Mouse (Mus musculus) CH12.LX (cell line): ENCODE data around the gene Plaur. TPM values are rescaled to one million over a fixed set of nuclear protein-coding genes. Genes with fewer than 3 reads are reported as not detected.

ENCODE experiments used
- DNase-seq: peaks from one replicate; pipeline ENCODE4 v3.0.0-alpha.2; 2013; ENCODE audit errors: extremely low read depth
- H3K27ac ChIP-seq: 2 replicates; pipeline ENCODE4 v1.5.1; 2012; ENCODE audit warnings: low read depth, mild to moderate bottlenecking, control low read depth, moderate library complexity; ENCODE audit not compliant: insufficient read depth
- H3K27me3 ChIP-seq: replicated peaks from 2 replicates; pipeline ENCODE3; 2012; ENCODE audit warnings: inconsistent platforms
- H3K36me3 ChIP-seq, 2 experiments: replicated peaks in 1 of 2; 2 replicates each; pipeline versions ENCODE3 to v1.6.1; 2012; ENCODE audit warnings: inconsistent platforms in 1 of 2, low read length in 1 of 2, mild to moderate bottlenecking in 1 of 2, mixed read lengths in 1 of 2, moderate library complexity in 1 of 2; ENCODE audit not compliant: control insufficient read depth in 1 of 2, insufficient read depth in 1 of 2
- H3K4me1 ChIP-seq, 2 experiments: 2 replicates each; pipeline ENCODE4 v1.6.1; 2012; ENCODE audit warnings: inconsistent platforms in 1 of 2, moderate library complexity in 1 of 2; ENCODE audit not compliant: insufficient read depth in 2 of 2, control insufficient read depth in 1 of 2
- H3K4me2 ChIP-seq: 2 replicates; pipeline ENCODE4 v1.6.1; 2012; ENCODE audit warnings: low read depth, mild to moderate bottlenecking, control low read depth; ENCODE audit not compliant: poor library complexity, insufficient read depth, severe bottlenecking
- H3K4me3 ChIP-seq, 3 experiments: fragments of 150-350 bp in 1 of 3; sonication (generic) in 1 of 3; replicated peaks in 1 of 3; 2 replicates each; pipeline versions ENCODE3 to v1.5.1; 2011 to 2012; ENCODE audit warnings: low read depth in 2 of 3, low read length in 2 of 3, mild to moderate bottlenecking in 2 of 3, moderate library complexity in 2 of 3, control low read depth in 1 of 3, improper control_type of control experiment in 1 of 3, inconsistent platforms in 1 of 3, mixed read lengths in 1 of 3; ENCODE audit not compliant: poor library complexity in 1 of 3
- H3K79me2 ChIP-seq: replicated peaks from 2 replicates; pipeline ENCODE4 v1.6.1; 2012; ENCODE audit warnings: mild to moderate bottlenecking, moderate library complexity; ENCODE audit not compliant: control insufficient read depth, poor library complexity, insufficient read depth, severe bottlenecking; ENCODE audit errors: extremely low read depth
- H3K9ac ChIP-seq: 2 replicates; pipeline ENCODE4 v1.6.1; 2012; ENCODE audit warnings: low read depth, mild to moderate bottlenecking, control low read depth, moderate library complexity; ENCODE audit not compliant: insufficient read depth
- H3K9me3 ChIP-seq: replicated peaks from 2 replicates; pipeline ENCODE3; 2012; ENCODE audit warnings: low read length, inconsistent platforms, mixed read lengths
- CHD2 ChIP-seq: IDR thresholded peaks from 2 replicates; pipeline ENCODE4 v1.6.1; 2011; ENCODE audit warnings: low read length, improper control_type of control experiment
- CTCF ChIP-seq, 2 experiments: IDR thresholded peaks in 1 of 2; conservative IDR thresholded peaks in 1 of 2; 2 replicates each; pipeline ENCODE4 v1.5.1; 2011 to 2012; ENCODE audit warnings: low read depth in 2 of 2, low read length in 2 of 2, improper control_type of control experiment in 1 of 2, inconsistent platforms in 1 of 2, mild to moderate bottlenecking in 1 of 2, moderate library complexity in 1 of 2
- E2F4 ChIP-seq: IDR thresholded peaks from 2 replicates; pipeline ENCODE4 v1.6.1; 2011; ENCODE audit warnings: low read depth, low read length, improper control_type of control experiment; ENCODE audit not compliant: insufficient replicate concordance
- ELF1 ChIP-seq: IDR thresholded peaks from 2 replicates; pipeline ENCODE4 v1.6.1; 2014; ENCODE audit warnings: low read depth, mild to moderate bottlenecking, inconsistent platforms, low read length, improper control_type of control experiment
- GABPA ChIP-seq: IDR thresholded peaks from 2 replicates; pipeline ENCODE4 v1.6.1; 2012; ENCODE audit warnings: low read depth, low read length, improper control_type of control experiment, inconsistent platforms; ENCODE audit not compliant: insufficient replicate concordance
- IRF4 ChIP-seq: IDR thresholded peaks from 2 replicates; pipeline ENCODE4 v1.6.1; 2014; ENCODE audit warnings: low read depth, mild to moderate bottlenecking, inconsistent platforms, low read length, improper control_type of control experiment
- JUND ChIP-seq: conservative IDR thresholded peaks from 2 replicates; pipeline ENCODE4 v1.6.1; 2011; ENCODE audit warnings: low read depth, low read length, improper control_type of control experiment
- KAT2A ChIP-seq: IDR thresholded peaks from 2 replicates; pipeline ENCODE4 v1.6.1; 2012; ENCODE audit warnings: low read length, improper control_type of control experiment, inconsistent platforms; ENCODE audit not compliant: insufficient replicate concordance
- MAZ ChIP-seq: IDR thresholded peaks from 2 replicates; pipeline ENCODE4 v1.6.1; 2012; ENCODE audit warnings: low read depth, mild to moderate bottlenecking, inconsistent platforms, low read length, improper control_type of control experiment, moderate library complexity
- NELFE ChIP-seq: IDR thresholded peaks from 2 replicates; pipeline ENCODE4 v1.6.1; 2011; ENCODE audit warnings: low read depth, low read length, improper control_type of control experiment
- NRF1 ChIP-seq: IDR thresholded peaks from 2 replicates; pipeline ENCODE4 v1.6.1; 2014; ENCODE audit warnings: low read depth, mild to moderate bottlenecking, inconsistent platforms, low read length, improper control_type of control experiment, moderate library complexity
- POLR2AphosphoS2 ChIP-seq: IDR thresholded peaks from 2 replicates; pipeline ENCODE4 v1.6.1; 2011; ENCODE audit warnings: low read depth, low read length, improper control_type of control experiment
- TCF12 ChIP-seq: IDR thresholded peaks from 2 replicates; pipeline ENCODE4 v1.6.1; 2014; ENCODE audit warnings: low read depth, mild to moderate bottlenecking, inconsistent platforms, low read length, improper control_type of control experiment
- UBTF ChIP-seq: IDR thresholded peaks from 2 replicates; pipeline ENCODE4 v1.6.1; 2012; ENCODE audit warnings: low read depth, mild to moderate bottlenecking, inconsistent platforms, low read length, improper control_type of control experiment, moderate library complexity
- USF1 ChIP-seq: IDR thresholded peaks from 2 replicates; pipeline ENCODE4 v1.6.1; 2014; ENCODE audit warnings: low read depth, mild to moderate bottlenecking, inconsistent platforms, low read length, improper control_type of control experiment
- ZC3H11A ChIP-seq: IDR thresholded peaks from 2 replicates; pipeline ENCODE4 v1.6.1; 2012; ENCODE audit warnings: low read depth, mild to moderate bottlenecking, inconsistent platforms, low read length, improper control_type of control experiment
- dilution Hi-C: fragments of 300-500 bp; cut with MboI; formaldehyde crosslinking; loops from 2 replicates; pipeline ENCODE4 v1.14.3; 2020; ENCODE audit warnings: low sequenced_read_pairs; ENCODE audit not compliant: extremely low pct_unique_long_range_greater_than_20kb, extremely low pct_ligation_motif_present
- in situ Hi-C: fragments of 300-500 bp; cut with MboI; formaldehyde crosslinking; loops from 3 replicates; pipeline ENCODE4 v1.14.3; 2019; ENCODE audit warnings: low sequenced_read_pairs, low pct_ligation_motif_present, low pct_unique_long_range_greater_than_20kb, mixed read lengths
- polyA plus RNA-seq: library from polyadenylated mRNA; unstranded; fragments of >175 nt; gene quantifications from 2 replicates; pipeline ENCODE4 v1.2.1, GENCODE M21; 2012; ENCODE audit warnings: low read depth; ENCODE audit not compliant: insufficient read length
- total RNA-seq, 2 experiments: library from RNA; depleted of rRNA; stranded (reverse); fragments of 300-350 nt in 1 of 2; fragments of >200 nt in 1 of 2; gene quantifications; 2 replicates each; pipeline ENCODE4 v1.2.3; 2012 to 2014

Plaur gene
- total and polyA plus RNA-seq, 3 experiments, result 0.13 to 0.72 (median 0.26) TPM

DNA sequence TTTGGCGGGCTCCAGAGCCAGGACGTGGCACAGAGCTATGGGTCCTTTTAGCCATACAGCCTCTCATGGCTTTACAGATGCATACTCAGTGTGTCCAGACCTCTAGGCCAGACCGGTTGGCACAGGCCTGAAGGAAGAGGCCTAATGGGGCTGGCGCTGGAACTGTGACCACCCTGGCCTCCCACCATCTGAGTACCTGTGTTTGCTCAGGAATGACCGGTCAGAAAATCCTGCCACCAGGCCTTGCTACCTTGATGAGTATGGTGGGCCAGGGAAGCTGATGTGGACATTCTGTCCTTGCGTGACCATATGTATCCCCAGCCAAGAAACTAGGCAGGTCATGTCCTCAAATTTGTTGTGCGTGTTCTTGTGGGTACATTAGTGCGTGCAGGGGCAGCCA is 35.1 kb upstream of the Plaur start:
- H3K27me3 ChIP-seq, result no peaks in the 10 kb centered on the region
- dilution Hi-C loops, result no loop called here

DNA sequence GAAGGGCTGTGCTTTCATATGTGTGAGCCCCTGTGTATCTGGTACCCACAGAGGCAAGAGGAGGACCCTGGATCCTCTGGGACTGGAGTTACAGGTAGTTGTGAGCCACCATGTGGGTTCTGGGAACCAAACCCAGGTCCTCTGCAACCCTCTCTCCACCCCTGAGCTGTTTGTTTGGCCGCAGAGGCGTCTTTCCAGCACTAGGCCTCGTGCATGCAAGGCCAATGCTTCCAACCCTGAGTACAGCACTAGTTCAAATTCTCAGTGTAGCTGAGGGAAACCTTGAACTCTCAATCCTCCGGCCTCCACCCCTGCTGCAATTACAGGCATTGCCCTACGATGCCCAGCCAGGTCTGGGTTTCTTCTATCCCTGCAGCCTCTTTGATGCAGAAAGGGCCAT is 33.6 kb upstream of the Plaur start:
- no peak for DNase-seq
- Histone ChIP-seq H3K9ac (no peak overlapping the region), H3K27ac (no peak overlapping the region), H3K4me1 (no peaks in the 10 kb centered on the region), H3K4me3 (no peak overlapping the region), H3K36me3 (peaks cover 0 to 12% of the 10 kb centered on the region in 2 experiments), H3K4me2 (no peak overlapping the region), H3K27me3 (no peaks in the 10 kb centered on the region), H3K9me3 (no peaks in the 10 kb centered on the region), H3K79me2 (no peaks in the 10 kb centered on the region)
- in situ Hi-C loops, result no loop called here
- dilution Hi-C loops, result no loop called here
- TF ChIP-seq IRF4 (no peak), JUND (no peak), CHD2 (no peak), CTCF (conservative IDR thresholded peaks at IDR 0.05 in 1 of 2, IDR thresholded peaks at IDR 0.05 in 1 of 2; ENCODE audit: low read depth in 2 of 2, low read length in 2 of 2) (no peak), POLR2AphosphoS2 (no peak)

More for the DNA sequence above, 35.1 kb upstream of the Plaur start:
- H3K4me1 ChIP-seq, result no peaks in the 10 kb centered on the region
- no peaks in the 10 kb centered on the region for H3K9me3 ChIP-seq
- H3K27ac ChIP-seq, result no peak overlapping the region
- in situ Hi-C loops, result no loop called here
- no peak overlapping the region for H3K4me2 ChIP-seq
- TF ChIP-seq ZC3H11A (no peak), MAZ (no peak), ELF1 (no peak), E2F4 (no peak), NELFE (no peak), POLR2AphosphoS2 (no peak), NRF1 (no peak), TCF12 (no peak), GABPA (no peak), USF1 (no peak), UBTF (no peak), KAT2A (no peak)
- no peak overlapping the region for H3K9ac ChIP-seq
- H3K79me2 ChIP-seq, result no peaks in the 10 kb centered on the region
- H3K36me3 ChIP-seq, result peaks cover 3 to 27% of the 10 kb centered on the region in 2 experiments
- no peak overlapping the region for H3K4me3 ChIP-seq
- no peak for DNase-seq
